Mouse (Mus musculus): ENCODE data around the gene Iyd.

DNA sequence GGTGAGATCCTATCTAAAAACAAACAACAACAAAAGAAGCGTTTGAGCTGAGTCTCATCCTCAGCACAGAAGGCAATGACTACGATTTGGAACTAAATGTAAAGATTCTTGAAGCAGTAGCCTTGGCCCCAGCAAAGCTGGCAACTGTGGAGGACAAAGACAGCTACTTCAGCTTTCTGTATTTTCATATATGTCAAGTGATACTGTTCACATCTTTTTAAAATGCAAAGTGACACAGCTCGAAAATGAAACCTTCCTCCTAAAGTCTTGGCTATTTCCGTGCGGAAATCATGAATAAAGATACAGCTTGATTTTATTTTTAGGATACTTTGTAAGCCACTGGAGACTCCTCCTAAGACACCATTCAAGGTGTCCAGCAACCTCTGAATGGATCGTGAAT lies 26.1 kb upstream of the Iyd start:
- TF ChIP-seq POLR2A (IDR thresholded peaks at IDR 0.05; ENCODE audit: borderline replicate concordance, control insufficient read depth, low read depth, low read length) = no peak
- TF ChIP-seq CTCF (IDR thresholded peaks at IDR 0.05; ENCODE audit: control insufficient read depth, insufficient read depth, low read length) = no peak
